Mouse (Mus musculus): Measurements from ENCODE around the gene Ttc4. TPM values are rescaled to one million over a fixed set of nuclear protein-coding genes. Genes with fewer than 3 reads are reported as not detected.

The Ttc4 gene
- 17.2 and 25.9 TPM in 2 replicates for total RNA-seq (2015; ENCODE audit: low replicate concordance)
- 39.9 and 50.4 TPM in 2 replicates for total RNA-seq (2017; ENCODE audit: low replicate concordance)

DNA sequence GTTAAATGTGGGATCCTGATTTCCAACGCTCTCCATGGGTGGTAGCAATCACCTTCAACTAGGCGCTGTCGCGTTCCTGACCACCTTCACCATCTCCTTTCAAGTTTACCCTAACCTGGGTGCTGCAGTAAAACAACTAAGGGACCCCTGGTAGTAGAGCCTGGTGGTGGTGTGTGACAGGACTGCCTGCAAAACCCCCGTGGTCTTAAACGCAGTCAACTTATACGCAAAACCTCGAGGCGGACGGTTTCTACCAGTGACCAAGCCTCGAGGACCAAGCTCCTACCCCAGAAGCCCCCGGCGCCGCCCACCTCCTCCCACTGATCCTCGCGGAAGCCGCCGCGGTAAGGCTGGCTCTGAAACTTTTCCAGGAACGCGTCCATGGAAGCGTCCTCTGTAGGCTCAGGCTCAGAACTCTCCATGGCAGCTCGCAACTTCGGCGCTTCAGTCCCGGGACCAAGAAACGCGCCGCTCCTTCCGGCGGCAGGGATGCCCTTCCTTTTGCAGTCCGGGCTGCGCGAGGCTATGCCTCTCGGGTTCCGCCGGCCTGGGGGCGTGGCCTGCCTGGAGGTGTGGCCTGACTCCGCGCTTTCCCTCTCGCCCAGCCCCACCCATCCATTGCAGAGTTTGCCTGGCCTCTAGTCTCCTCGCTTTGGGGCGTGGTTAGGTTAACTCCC lies at the start of gene Ttc4:
TSS of gene Ttc4 (minus strand) at position 503 of the 677 bp plus-strand sequence.
- peak; percentile 98 for ATAC-seq (replicated peaks; ENCODE audit: low FRiP score, poor library complexity, severe bottlenecking)

GRCm38 (mm10) chr4:106720631-106721030 lies 41.9 kb upstream of the Ttc4 start:
- ATAC-seq (replicated peaks; ENCODE audit: low FRiP score, poor library complexity, severe bottlenecking) = no peak

- no peak for ATAC-seq (replicated peaks; ENCODE audit: low FRiP score, poor library complexity, severe bottlenecking)
Measured at GRCm38 (mm10) chr4:106713622-106714021, 34.9 kb upstream of the Ttc4 start.

DNA sequence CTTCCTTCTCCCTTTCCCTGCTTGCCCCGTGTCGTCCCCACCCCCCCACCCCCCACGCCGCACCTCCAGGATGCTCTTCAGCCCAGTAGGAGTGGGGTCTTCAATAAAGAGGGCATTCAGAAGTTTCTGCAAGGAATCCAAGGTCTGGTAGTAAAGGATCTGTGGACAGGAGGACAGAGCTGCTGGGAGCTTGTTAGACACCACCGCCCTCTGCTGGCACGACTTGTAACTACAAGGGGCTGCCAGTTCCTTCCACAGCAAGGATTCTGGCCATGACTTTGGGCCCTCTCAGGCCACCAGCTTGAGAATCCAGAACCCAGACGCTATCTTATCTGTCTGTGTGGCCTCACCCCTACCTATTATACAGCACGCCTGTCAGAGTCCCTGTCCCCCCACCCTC lies 29.7 kb upstream of the Ttc4 start:
- ATAC-seq (replicated peaks; ENCODE audit: low FRiP score, poor library complexity, severe bottlenecking) = peak; percentile 74

GRCm38 (mm10) chr4:106707957-106708356 lies 29.2 kb upstream of the Ttc4 start:
- no peak for ATAC-seq (replicated peaks; ENCODE audit: low FRiP score, poor library complexity, severe bottlenecking)

- no peak for ATAC-seq (replicated peaks; ENCODE audit: low FRiP score, poor library complexity, severe bottlenecking)
Measured at GRCm38 (mm10) chr4:106705096-106705665, 26.4 kb upstream of the Ttc4 start.

- no peak for ATAC-seq (replicated peaks; ENCODE audit: low FRiP score, poor library complexity, severe bottlenecking)
Measured at GRCm38 (mm10) chr4:106704416-106704815, 25.7 kb upstream of the Ttc4 start.

DNA sequence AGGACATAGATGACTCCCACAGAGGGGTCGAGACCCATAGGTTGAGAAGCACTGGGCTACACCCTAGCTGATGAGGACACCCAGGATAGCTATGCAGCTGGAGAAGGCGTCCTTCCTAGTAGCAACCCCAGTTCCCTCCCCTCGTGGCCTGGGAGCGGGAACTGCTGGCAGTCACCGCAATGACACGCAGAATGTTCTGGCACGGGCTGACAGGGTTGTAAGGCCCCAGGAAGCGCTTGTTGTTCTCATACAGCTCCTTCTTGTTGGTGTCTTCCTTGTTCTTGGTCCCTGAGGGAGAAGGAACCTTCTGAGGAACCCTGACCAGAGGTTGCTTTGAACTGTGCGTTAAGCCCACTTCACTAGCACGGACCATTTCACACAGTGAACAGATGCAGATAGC lies 25.2 kb upstream of the Ttc4 start:
- no peak for ATAC-seq (replicated peaks; ENCODE audit: low FRiP score, poor library complexity, severe bottlenecking)

DNA sequence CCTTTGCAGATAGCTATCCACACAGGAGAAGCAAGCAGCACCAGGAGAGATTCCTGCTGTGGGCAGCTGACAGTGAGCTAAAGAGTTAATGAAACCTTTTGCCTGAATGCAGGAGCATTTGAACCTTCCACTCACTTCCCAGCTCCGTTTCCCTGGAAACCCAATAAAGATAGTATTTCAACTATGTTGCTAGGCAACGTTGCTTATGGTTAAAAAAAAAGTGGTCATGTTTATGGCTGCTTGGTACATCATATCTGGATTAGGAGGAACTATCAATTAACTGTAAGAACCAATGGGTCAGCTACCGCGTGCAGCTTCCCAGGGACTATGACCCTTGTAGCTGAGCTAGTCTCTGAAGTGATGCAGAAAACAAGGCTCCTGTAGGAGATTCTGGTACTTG lies 22.1 kb upstream of the Ttc4 start:
- ATAC-seq (replicated peaks; ENCODE audit: low FRiP score, poor library complexity, severe bottlenecking) = no peak

- ATAC-seq (replicated peaks; ENCODE audit: low FRiP score, poor library complexity, severe bottlenecking) = no peak
Measured at GRCm38 (mm10) chr4:106699989-106700388, 21.2 kb upstream of the Ttc4 start.

GRCm38 (mm10) chr4:106693841-106694430 lies 15.2 kb upstream of the Ttc4 start:
- no peak for ATAC-seq (replicated peaks; ENCODE audit: low FRiP score, poor library complexity, severe bottlenecking)

GRCm38 (mm10) chr4:106688636-106689296 lies 10.0 kb upstream of the Ttc4 start:
- no peak for ATAC-seq (replicated peaks; ENCODE audit: low FRiP score, poor library complexity, severe bottlenecking)

- ATAC-seq (replicated peaks; ENCODE audit: low FRiP score, poor library complexity, severe bottlenecking) = no peak
Measured at GRCm38 (mm10) chr4:106680955-106681354, 2.2 kb upstream of the Ttc4 start.

DNA sequence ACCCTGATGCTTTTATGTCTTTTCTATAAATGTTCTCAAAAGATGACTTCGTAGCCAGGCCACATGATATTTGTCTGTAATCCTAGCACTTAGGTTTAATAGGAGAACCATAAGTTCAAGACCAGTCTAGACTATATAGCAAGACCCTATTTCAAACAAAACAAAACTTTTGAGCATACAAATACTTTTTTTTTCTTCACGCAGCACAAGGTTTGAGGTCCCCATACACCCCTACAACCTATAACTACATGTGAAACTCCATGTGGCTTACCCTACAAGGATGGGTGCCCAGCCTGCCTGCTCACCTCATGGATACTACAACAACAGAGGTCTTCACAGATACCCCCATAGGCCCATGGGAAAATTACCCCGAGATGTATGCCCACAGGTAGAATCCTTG lies 408 bp upstream of the Ttc4 start:
- ATAC-seq (replicated peaks; ENCODE audit: low FRiP score, poor library complexity, severe bottlenecking) = peak; percentile 8

- ATAC-seq (replicated peaks; ENCODE audit: low FRiP score, poor library complexity, severe bottlenecking) = no peak
Measured at GRCm38 (mm10) chr4:106676749-106677148, 2.0 kb downstream of the Ttc4 start.

- ATAC-seq (replicated peaks; ENCODE audit: low FRiP score, poor library complexity, severe bottlenecking) = no peak
Measured at GRCm38 (mm10) chr4:106666546-106666945, 12.2 kb downstream of the Ttc4 start.

DNA sequence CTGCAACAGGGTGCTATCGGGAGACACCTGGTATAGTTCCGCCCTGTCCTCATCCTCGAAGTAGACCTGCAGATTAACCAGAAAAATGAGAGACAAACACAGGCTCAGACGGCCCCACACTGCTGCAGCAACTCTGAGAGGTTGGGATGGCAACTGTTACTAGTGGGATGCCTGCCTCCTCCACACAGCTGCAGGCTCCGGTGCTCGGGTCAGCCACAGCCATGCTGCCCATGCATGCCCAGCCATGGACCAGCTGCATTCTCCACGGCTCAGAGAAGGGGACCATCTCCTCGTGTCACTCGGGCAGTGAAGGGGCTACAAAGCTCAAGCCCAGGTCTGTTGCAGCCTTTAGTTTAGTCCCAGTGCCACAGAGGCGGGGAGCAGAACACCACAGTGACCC lies 13.1 kb downstream of the Ttc4 start:
- ATAC-seq (replicated peaks; ENCODE audit: low FRiP score, poor library complexity, severe bottlenecking) = no peak

DNA sequence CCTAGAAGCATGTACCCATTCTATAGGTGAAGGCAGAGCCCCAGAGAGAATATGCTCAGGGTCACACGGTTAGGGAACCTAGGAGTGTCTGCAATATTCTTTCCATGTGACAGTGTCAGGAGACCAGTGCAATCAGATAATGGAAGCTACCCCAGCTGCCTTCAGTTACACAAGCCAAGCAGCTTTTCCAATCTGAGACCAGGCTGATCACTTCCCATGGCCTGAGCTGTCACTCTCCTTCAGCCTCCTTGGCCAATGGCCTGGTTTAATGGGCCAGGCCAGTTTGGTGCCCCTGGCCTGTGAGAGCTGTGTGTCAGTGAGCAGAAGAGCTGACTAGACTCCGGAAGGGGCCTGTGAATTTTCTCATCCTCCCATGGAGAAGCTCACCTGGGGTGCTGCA lies 13.5 kb downstream of the Ttc4 start:
- ATAC-seq (replicated peaks; ENCODE audit: low FRiP score, poor library complexity, severe bottlenecking) = no peak

DNA sequence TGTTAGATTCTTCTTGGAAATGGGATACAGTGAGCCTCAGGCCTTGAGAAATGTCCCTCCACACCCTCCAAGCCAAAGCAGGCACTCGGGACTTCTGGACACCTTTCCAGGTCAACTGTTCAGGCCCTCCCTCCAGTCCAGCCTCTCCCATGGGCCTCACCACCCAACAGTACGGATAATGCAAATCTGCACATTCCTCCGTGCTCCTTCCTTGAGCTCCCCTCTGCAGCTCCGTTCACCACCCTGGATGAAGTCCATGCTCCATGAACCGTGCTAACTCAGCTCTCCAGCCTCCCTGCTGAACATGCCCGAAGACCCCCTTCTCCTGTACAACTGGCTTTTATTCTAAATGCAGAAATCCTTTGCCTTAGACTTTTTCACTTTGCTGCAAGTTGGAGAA lies 14.0 kb downstream of the Ttc4 start:
- no peak for ATAC-seq (replicated peaks; ENCODE audit: low FRiP score, poor library complexity, severe bottlenecking)

- ATAC-seq (replicated peaks; ENCODE audit: low FRiP score, poor library complexity, severe bottlenecking) = no peak
Measured at GRCm38 (mm10) chr4:106663956-106664470, 14.7 kb downstream of the Ttc4 start.

DNA sequence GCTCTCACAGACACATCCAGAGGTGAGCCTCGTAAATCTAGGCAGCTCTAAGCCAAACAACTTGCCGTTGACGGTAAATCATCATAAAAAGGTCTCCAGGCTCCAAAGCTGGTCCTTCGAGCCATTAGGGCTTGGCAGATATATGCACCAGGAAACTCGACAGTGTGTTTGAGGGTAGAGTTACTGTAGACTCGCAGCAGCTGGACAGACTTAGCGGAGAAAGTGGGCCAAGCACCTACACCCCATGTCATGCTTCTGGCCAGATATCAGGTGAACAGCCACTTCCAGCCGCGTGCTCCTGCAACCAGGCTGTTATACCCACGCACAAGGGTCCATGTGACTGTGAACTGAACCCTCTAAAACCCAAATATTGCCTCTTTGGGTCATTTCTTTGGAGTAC lies 23.1 kb downstream of the Ttc4 start:
- ATAC-seq (replicated peaks; ENCODE audit: low FRiP score, poor library complexity, severe bottlenecking) = no peak
